Mouse (Mus musculus): ENCODE measurements around the gene Ccdc97. TPM values are rescaled to one million over a fixed set of nuclear protein-coding genes. Genes with fewer than 3 reads are reported as not detected.

The Ccdc97 gene
- 81.3 TPM for polyA plus RNA-seq (2017; shearing (Covaris generic))

DNA sequence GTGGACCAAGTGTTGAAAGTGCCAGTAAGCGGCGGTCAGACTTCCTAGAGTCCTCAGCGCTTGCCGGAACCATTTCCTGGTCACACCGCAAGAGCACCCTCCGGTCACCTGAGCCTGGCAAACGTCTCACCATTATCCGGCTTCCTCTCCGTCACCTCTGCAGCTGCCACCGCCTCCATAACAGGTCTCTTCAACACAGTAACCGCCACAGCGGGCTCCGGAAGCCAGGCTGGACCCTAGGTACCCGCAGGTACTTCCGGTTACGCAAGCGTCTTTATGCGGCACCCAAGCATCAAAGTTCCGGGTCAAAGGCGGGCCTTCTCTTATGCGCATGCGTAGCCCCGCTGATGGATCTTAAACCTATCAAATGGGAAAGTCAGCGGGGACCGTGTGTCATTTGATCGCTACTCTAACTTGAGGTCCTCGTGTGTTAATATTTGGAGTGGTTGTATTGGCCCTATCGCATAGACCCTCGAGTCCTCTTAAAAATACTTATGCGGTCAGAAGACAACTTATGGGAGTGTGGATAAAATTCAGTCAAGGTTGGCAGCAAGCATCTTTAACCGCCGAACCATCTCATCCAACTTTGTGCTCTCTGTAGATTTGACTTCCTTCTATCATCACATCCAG lies at the start of gene Ccdc97:
Gene Ccdc97, minus strand, starts transcription at position 301 of the 630 bp plus-strand sequence.

GRCm38 (mm10) chr7:25754738-25755467 lies 36.0 kb upstream of the Ccdc97 start, which contains the start of gene Hnrnpul1:
TSS of gene Hnrnpul1 (minus strand) at chr7:25754757.

GRCm38 (mm10) chr7:25686680-25687531 lies 32.0 kb downstream of the Ccdc97 start, which contains the start of gene Tgfb1:
TSS of gene Tgfb1 (plus strand) at chr7:25687002.

GRCm38 (mm10) chr7:25680514-25681258 lies 38.2 kb downstream of the Ccdc97 start, which contains the start of gene B9d2:
TSS of gene B9d2 (plus strand) at chr7:25680780.

DNA sequence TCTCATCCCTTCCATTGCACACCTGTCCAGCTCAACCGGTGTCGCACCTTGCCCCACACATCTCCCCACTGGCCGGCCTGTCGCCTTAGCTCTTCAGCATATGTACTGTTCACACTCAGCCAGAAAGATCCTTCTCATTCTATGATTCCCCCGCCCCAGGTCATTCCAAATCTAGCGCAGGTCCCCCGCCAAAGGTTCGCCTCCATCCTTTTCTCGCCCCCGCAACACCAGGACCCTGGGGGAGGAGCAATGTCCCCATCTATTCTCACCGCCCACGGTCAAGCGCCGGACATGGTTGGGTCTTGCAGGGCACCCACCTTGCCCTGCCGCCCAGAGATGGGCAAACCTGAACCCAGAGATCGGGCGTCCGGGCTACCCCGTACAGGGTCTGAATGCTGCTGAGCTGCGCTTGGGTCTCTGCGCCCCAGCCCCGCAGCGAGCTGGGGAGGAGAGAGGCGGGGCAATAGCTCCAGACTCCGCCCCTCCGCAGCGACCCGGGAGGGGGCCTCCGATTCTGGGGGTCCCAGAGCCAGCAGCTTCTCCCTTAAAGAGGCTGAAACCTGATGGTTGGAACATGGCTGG lies 44.1 kb downstream of the Ccdc97 start, which contains the start of gene Tmem91:
Gene Tmem91, minus strand, starts transcription at position 448 of the 582 bp plus-strand sequence.

Other genes with a start within 250 kb of the Ccdc97 start
- 0.89 TPM for gene Ceacam1, start 241.5 kb downstream of the Ccdc97 start, polyA plus RNA-seq (2017; shearing (Covaris generic))
- not detected for gene Ceacam2, start 179.2 kb downstream of the Ccdc97 start, polyA plus RNA-seq (2017; shearing (Covaris generic))
- not detected for gene Erich4, start 103.2 kb downstream of the Ccdc97 start, polyA plus RNA-seq (2017; shearing (Covaris generic))
- 89.7 TPM for gene Dmac2, start 99.7 kb downstream of the Ccdc97 start, polyA plus RNA-seq (2017; shearing (Covaris generic))
- gene B3gnt8, start 92.4 kb downstream of the Ccdc97 start, polyA plus RNA-seq (2017; shearing (Covaris generic)) = 0.33 TPM
- gene Bckdha, start 60.1 kb downstream of the Ccdc97 start, polyA plus RNA-seq (2017; shearing (Covaris generic)) = 65.1 TPM
- 151 TPM for gene Exosc5, start 59.9 kb downstream of the Ccdc97 start, polyA plus RNA-seq (2017; shearing (Covaris generic))
- 6.6 TPM for gene Tmem91, start 43.9 kb downstream of the Ccdc97 start, polyA plus RNA-seq (2017; shearing (Covaris generic))
- 55.3 TPM for gene B9d2, start 38.3 kb downstream of the Ccdc97 start, polyA plus RNA-seq (2017; shearing (Covaris generic))
- 48.8 TPM for gene Tgfb1, start 32.1 kb downstream of the Ccdc97 start, polyA plus RNA-seq (2017; shearing (Covaris generic))
- gene Hnrnpul1, start 35.7 kb upstream of the Ccdc97 start, polyA plus RNA-seq (2017; shearing (Covaris generic)) = 45.4 TPM
- 31.8 TPM for gene Axl, start 69.6 kb upstream of the Ccdc97 start, polyA plus RNA-seq (2017; shearing (Covaris generic))
- gene Cyp2s1, start 97.8 kb upstream of the Ccdc97 start, polyA plus RNA-seq (2017; shearing (Covaris generic)) = 7.3 TPM
- gene Cyp2b10, start 178.5 kb upstream of the Ccdc97 start, polyA plus RNA-seq (2017; shearing (Covaris generic)) = not detected

Data from CD4-positive, CD25-positive, alpha-beta regulatory T cell, adult 9 weeks (primary cell).